Mouse (Mus musculus) limb, embryonic 10.5 days (tissue): Measurements from ENCODE around the gene Tex14. TPM values are rescaled to one million over a fixed set of nuclear protein-coding genes. Genes with fewer than 3 reads are reported as not detected.

Source experiments
- DNase-seq: peaks from one replicate; pipeline ENCODE4 v3.0.0-alpha.2; 2017; ENCODE audit warnings: low spot score
- H3K27ac ChIP-seq: fragments of 300-500 bp; sonication (generic); 2 replicates; pipeline ENCODE4 v1.5.1; 2016; ENCODE audit warnings: mild to moderate bottlenecking
- H3K27me3 ChIP-seq: fragments of 300-500 bp; sonication (generic); 2 replicates; pipeline ENCODE4 v1.6.1; 2016; ENCODE audit warnings: low read depth, mild to moderate bottlenecking; ENCODE audit not compliant: poor library complexity, severe bottlenecking
- H3K36me3 ChIP-seq: fragments of 300-500 bp; sonication (generic); 2 replicates; pipeline ENCODE4 v1.6.1; 2016; ENCODE audit warnings: mild to moderate bottlenecking, moderate library complexity
- H3K4me1 ChIP-seq: fragments of 300-500 bp; sonication (generic); 2 replicates; pipeline ENCODE4 v1.6.1; 2016
- H3K4me3 ChIP-seq: fragments of 300-500 bp; sonication (generic); 2 replicates; pipeline ENCODE4 v1.5.1; 2016; ENCODE audit warnings: mild to moderate bottlenecking, moderate library complexity
- H3K9me3 ChIP-seq: fragments of 300-500 bp; sonication (generic); replicated peaks from 2 replicates; pipeline ENCODE4 v1.6.1; 2016; ENCODE audit warnings: mild to moderate bottlenecking
- WGBS: fragments of 180-500 bp; shearing (Covaris S2); methylation state at CpG from one replicate; pipeline ENCODE4 v1.1.7; 2016; 5-methylcytosine and 5-hydroxymethylcytosine counted together
- polyA plus RNA-seq: library from polyadenylated mRNA; unstranded; fragments of >200 nt; fragmentation: Nextera tagmentation; extraction: Ambion mirVana; gene quantifications from 2 replicates; pipeline ENCODE4 v1.2.1, GENCODE M21; 2016

The Tex14 gene
- 0.16 and 0.33 TPM in 2 replicates for polyA plus RNA-seq

DNA sequence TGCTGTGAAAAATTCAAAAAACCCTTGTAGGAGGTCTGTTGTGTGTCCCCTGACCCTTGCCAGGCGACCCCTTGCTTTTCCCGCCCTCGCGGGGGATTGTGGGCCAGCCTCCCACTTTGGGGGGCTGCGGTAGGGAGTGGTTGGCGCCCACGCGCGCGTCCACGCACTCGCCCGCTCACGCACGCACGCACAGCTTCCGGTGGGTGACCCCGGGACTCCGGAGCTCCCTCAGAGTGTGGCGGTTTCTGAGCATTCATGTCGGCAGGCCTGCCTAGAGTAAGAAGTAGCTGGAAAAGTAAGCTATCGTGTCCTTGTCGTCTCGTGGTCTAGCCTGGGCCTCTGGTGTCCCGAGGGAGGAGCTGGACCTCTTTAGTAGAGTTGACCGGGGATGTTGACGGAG is at the start of gene Tex14, which contains the start of gene Rad51c:
Gene Tex14, plus strand, starts transcription at position 190 of the 400 bp plus-strand sequence.
Gene Rad51c, minus strand, starts transcription at position 79 of the 400 bp plus-strand sequence.
- Histone ChIP-seq H3K27me3 (no peaks in the 10 kb centered on the region), H3K9me3 (no peaks in the 10 kb centered on the region), H3K4me3 (peak within 1 kb of the TSS; percentile 65), H3K27ac (peak within 1 kb of the TSS; percentile 94), H3K36me3 (peaks cover 27% of the 10 kb centered on the region), H3K4me1 (peaks cover 5% of the 10 kb centered on the region)
- DNase-seq: peak; percentile 37
- WGBS: 78% methylated on average over 27 of the region's 27 CpGs

DNA sequence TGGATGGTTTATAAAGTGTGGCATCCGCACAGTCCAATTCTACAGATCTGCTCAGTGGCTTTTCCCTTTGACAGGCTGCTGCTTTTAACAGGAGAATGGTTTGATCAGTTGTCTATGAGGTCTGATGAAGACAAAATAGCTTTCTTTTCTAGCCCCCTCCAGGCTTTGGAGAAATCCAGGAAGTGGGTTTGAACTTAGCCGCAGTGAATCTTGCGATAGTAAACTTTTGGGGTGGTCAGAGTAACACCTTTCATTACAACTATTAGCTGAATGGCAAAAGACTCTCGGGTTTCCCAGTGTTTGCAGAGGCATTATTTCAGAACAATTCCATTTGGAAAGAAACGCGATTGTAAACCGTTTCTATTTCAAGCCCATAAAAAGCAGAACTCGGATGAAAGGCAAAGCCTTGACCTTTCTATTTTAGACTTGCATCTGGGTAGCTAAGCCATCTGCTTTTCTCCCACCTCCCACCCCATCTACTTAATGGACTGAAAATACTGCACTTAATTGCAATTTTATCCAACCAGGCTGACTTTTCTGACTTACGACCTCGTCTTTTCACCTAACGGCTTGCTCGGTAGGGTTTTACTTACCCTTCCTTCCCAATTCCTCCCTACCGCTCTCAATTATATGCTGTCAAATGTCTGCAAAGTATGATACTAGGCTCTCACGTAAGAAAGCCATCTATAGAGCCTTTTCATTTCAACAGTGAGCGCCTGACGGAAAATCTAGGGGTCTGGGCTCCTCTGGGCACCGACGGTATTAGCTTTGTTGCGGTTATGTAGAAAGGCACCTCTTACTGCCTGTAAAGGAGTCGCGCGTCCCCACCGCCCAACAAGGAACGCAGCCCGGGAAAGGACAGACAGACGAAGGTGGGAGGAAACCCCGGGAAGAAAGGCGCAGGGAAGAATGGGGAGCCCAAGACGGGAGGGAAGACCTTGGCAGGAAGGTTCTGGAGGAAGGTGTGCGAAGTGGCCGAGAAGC is 47.3 kb upstream of the Tex14 start:
- DNase-seq: no peak
- Histone ChIP-seq H3K27me3 (peaks cover 50% of the 10 kb centered on the region), H3K27ac (peak overlapping the region; percentile 71), H3K4me1 (peaks cover 19% of the 10 kb centered on the region), H3K36me3 (no peaks in the 10 kb centered on the region), H3K4me3 (peak overlapping the region; percentile 78), H3K9me3 (no peaks in the 10 kb centered on the region)
- 8% methylated on average over 31 of the region's 31 CpGs for WGBS

DNA sequence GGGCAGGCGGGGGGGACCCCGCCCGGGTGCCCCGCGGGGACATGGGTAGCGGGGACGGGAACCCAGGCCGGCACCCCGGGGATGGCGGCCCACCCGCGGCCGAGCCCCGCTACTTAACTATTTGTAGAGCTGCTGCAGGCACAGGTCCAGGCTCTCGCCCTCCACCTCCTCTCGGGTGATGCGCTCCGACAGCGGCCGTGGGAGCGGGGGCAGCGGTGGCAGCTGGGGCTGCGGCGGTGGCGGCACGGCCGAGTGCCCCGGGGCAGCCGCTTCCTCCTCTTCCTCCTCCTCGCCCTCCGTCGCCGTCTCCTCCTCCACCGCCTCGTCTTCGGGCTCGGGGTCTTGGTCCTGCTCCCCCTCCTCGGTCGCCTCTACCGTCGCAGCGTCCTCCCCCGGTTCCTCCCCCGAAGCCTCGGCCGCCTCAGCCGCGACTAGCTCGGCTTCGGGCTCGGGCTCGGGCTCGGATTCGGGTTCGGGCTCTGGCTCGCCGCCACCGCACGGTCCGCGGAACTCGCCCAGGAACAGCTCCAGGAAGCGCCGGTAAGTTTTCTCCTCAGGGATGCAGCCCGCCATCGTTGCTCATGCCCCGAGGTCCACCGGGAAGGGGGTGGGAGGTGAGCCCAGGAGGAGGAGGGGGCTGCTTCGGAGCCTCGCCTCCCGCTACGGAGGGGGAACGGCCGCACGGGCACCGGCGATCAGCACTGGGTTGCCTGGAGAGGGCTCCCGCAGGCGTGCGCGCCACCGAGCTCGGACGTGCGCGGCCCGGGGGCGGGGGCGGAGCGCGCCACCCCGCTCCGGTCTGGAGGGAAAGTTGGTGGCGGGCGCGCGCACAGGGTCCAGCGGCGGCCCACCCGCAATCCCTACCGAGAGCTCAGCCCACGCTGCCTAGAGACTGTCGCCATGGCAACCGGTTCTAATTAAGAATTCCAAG is 46.3 kb upstream of the Tex14 start, which contains the start of gene Ppm1e:
Gene Ppm1e, minus strand, starts transcription at position 693 of the 931 bp plus-strand sequence.
- Histone ChIP-seq H3K36me3 (no peaks in the 10 kb centered on the region), H3K27ac (peak within 1 kb of the TSS; percentile 71), H3K27me3 (peaks cover 50% of the 10 kb centered on the region), H3K4me3 (peak within 1 kb of the TSS; percentile 78), H3K9me3 (no peaks in the 10 kb centered on the region), H3K4me1 (peaks cover 19% of the 10 kb centered on the region)
- peak; percentile 90 for DNase-seq
- WGBS: under 1% methylated on average over 98 of the region's 104 CpGs

DNA sequence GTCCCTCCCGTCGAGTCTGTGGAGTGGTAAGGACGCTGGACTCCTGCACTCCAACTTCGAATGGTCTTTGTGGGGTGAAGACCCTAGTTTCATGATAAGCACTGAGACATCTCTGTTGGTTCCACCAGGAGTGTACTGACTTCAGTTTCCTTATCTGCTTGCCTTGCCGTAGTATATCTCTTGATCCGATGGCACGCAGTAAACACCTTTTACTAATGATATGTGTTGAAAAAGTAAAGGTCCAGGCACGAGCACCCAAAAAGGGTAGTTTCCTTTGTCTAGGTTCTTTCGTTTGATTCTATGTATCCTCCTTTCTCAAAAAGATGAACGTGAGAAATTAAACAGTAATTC is 45.6 kb upstream of the Tex14 start:
- H3K27me3 ChIP-seq: peaks cover 50% of the 10 kb centered on the region
- H3K27ac ChIP-seq: peak overlapping the region; percentile 71; the same call in 1 of the 2 replicates
- WGBS: 20% methylated on average over 10 of the region's 10 CpGs
- no peaks in the 10 kb centered on the region for H3K9me3 ChIP-seq
- no peaks in the 10 kb centered on the region for H3K36me3 ChIP-seq
- H3K4me3 ChIP-seq: peak overlapping the region; percentile 78
- DNase-seq: no peak
- H3K4me1 ChIP-seq: peaks cover 19% of the 10 kb centered on the region

DNA sequence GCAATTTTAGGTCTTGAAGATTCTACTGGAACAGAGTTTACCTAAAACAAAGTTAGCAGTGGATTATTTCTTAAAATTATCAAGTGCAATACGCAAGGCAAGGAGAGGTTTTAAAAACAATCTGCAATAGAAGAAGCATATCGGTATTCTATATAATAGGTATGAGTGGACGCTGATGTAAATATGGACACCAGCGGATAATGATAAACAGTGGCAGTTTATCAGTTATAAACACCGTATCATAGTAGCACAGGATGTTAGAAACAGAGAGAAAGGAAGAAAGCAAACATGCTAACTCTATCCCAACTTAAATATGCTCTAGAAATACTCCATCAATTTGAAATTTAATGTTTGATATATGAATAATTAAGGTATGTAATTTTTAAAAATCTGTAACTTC is 39.7 kb upstream of the Tex14 start:
- WGBS: 92% methylated on average over 5 of the region's 5 CpGs
- no peak overlapping the region for H3K27ac ChIP-seq
- H3K9me3 ChIP-seq: no peaks in the 10 kb centered on the region
- no peaks in the 10 kb centered on the region for H3K36me3 ChIP-seq
- DNase-seq: no peak
- peaks cover 5% of the 10 kb centered on the region for H3K27me3 ChIP-seq
- peaks cover 5% of the 10 kb centered on the region for H3K4me1 ChIP-seq
- no peak overlapping the region for H3K4me3 ChIP-seq

DNA sequence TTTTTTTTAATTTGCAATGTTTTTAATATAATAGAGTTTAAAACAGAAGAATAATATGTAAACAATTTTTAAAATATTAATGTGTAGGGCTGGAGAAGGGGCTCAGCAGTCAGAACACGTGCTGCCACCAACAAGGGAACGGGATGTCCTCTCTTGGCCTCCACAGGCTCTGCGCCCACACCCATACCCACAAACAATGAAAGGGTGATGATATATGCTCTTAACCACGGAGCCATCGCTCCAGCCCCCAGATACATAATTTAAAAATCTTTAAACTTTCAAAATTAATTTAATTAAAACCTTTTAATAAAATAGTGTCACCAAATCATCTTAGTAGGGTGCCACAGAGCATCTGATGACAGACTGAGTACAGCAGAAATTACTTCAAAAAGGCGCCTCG is 37.8 kb upstream of the Tex14 start:
- no peaks in the 10 kb centered on the region for H3K27me3 ChIP-seq
- H3K4me1 ChIP-seq: peaks cover 5% of the 10 kb centered on the region
- H3K36me3 ChIP-seq: no peaks in the 10 kb centered on the region
- no peak for DNase-seq
- no peak overlapping the region for H3K27ac ChIP-seq
- 91% methylated on average over 7 of the region's 7 CpGs for WGBS
- no peaks in the 10 kb centered on the region for H3K9me3 ChIP-seq
- H3K4me3 ChIP-seq: no peak overlapping the region

DNA sequence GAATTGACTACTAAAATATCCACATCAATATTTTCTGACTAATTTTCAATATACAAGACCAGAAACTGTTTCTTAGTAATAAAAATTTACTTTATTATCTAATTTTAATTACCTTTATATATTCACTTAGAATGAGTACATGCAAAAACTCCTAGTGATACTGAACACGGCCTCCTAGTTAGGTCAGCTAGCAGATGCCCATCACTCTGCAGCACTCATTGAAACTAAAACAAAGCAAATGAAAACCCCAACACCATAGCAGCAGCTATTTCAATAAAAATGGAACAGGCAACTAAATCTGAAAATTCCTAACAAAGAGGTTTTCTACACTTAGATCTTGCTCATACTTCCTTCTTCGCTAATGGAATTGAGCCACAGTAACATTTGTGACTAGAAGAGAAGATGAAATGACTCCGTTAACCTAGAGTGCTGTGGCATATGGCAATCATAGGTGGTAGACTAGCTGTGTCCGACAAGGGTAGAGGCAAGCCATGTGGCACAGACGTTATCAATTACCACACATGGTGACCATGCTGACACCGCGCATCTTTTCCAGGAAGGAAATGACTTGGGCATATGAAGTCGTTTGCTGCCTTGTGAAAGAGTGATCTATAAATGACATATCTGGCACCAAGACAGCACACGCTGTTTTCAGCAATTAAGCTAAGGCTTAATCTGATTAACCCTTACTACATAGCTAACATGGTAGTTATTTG is 36.8 kb upstream of the Tex14 start:
- 58% methylated on average over 9 of the region's 9 CpGs for WGBS

DNA sequence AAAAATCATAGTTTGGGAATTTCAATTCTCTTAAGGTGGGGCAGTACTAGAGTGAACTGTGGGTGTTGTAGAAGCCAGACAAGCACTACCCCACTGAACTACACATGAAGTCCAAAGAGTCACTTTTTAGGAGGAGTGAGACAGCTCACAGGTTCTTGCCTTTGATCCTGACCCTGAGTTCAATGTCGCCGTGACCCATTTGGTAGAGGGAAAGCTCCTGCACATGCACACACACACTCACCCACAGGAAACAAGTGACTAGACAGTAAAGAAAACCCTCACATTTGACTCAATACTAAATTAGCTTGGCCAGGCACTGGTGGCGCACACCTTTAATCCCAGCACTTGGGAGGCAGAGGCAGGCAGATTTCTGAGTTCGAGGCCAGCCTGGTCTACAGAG is 20.3 kb upstream of the Tex14 start:
- H3K4me3 ChIP-seq: no peak overlapping the region
- no peaks in the 10 kb centered on the region for H3K27me3 ChIP-seq
- H3K36me3 ChIP-seq: peaks cover 23% of the 10 kb centered on the region
- WGBS: 92% methylated on average over 4 of the region's 4 CpGs
- no peaks in the 10 kb centered on the region for H3K4me1 ChIP-seq
- DNase-seq: no peak
- H3K27ac ChIP-seq: no peak overlapping the region
- H3K9me3 ChIP-seq: no peaks in the 10 kb centered on the region

More for the DNA sequence above, 36.8 kb upstream of the Tex14 start:
- DNase-seq: peak; percentile 40
- no peak overlapping the region for H3K27ac ChIP-seq
- H3K9me3 ChIP-seq: no peaks in the 10 kb centered on the region
- no peaks in the 10 kb centered on the region for H3K27me3 ChIP-seq
- H3K4me3 ChIP-seq: no peak overlapping the region
- peaks cover 5% of the 10 kb centered on the region for H3K4me1 ChIP-seq
- no peaks in the 10 kb centered on the region for H3K36me3 ChIP-seq

DNA sequence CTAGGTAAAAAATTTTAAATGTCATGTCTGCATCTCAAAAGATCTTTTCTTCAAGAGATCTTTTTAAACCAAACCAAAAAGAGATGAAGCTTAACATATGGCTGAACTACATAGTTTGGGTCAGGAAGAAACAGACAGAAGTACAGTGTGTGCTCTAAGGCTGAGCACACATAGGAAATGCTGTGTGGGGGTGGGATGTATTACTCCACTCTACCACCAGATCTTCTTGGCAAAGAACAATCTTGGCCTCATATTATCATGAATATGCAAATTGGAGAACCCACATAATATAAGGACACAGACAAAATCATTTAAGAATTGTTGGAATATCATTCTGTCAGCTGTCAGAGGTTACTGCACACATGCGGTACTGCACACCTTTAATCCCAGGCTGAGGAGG is 19.2 kb upstream of the Tex14 start:
- H3K4me1 ChIP-seq: no peaks in the 10 kb centered on the region
- no peak overlapping the region for H3K27ac ChIP-seq
- 93% methylated on average over 1 of the region's 1 CpGs for WGBS
- no peaks in the 10 kb centered on the region for H3K27me3 ChIP-seq
- peaks cover 17% of the 10 kb centered on the region for H3K36me3 ChIP-seq
- no peak overlapping the region for H3K4me3 ChIP-seq
- DNase-seq: no peak
- no peaks in the 10 kb centered on the region for H3K9me3 ChIP-seq

DNA sequence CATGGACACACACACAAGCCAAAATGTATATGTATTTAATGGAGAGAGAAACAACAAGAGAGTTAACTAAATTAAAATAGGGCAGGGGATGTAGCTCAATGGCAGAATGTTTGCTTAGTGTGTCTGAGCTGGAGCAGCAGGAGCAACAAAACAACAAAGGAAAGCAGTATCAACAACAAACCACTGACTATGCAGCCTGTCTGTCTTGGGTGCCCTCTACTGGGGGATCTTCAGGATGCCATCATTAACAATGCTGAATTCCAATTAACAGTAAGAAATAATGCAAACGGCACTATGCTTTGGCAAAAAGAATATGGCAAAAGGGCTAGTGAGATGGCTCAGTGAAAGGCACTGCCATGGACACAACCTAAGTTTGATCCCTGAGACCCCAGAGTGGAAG is 11.0 kb upstream of the Tex14 start:
- no peak overlapping the region for H3K27ac ChIP-seq
- H3K4me1 ChIP-seq: no peaks in the 10 kb centered on the region
- H3K36me3 ChIP-seq: peaks cover 39% of the 10 kb centered on the region
- no peaks in the 10 kb centered on the region for H3K9me3 ChIP-seq
- 63% methylated on average over 1 of the region's 1 CpGs for WGBS
- DNase-seq: no peak
- H3K4me3 ChIP-seq: no peak overlapping the region
- H3K27me3 ChIP-seq: no peaks in the 10 kb centered on the region

DNA sequence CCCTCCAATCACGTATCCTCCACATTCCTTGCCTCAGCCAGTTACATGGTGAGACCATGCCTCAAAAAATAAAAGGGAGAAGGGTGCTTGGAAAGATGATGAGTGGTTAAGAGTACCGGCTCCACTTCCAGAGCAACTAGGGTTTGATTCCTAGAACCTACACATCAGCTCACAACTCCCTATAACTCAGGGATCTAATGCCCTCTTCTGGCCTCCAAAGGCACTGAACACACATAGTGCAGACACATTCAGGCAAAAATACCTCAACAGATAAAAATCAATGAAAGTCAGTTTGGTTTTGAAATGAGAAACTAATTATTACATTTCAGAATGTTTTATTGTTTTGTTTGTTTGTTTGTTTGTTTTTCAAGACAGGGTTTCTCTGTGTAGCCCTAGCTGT is 6.5 kb upstream of the Tex14 start:
- peaks cover 47% of the 10 kb centered on the region for H3K36me3 ChIP-seq
- 96% methylated on average over 2 of the region's 2 CpGs for WGBS
- no peaks in the 10 kb centered on the region for H3K27me3 ChIP-seq

More for the DNA sequence above, 6.5 kb upstream of the Tex14 start:
- H3K9me3 ChIP-seq: no peaks in the 10 kb centered on the region
- H3K4me1 ChIP-seq: no peaks in the 10 kb centered on the region
- no peak overlapping the region for H3K27ac ChIP-seq
- DNase-seq: no peak
- H3K4me3 ChIP-seq: no peak overlapping the region
